Mouse (Mus musculus): ENCODE results near the gene Cdc37l1.

GRCm38 (mm10) chr19:29021754-29022345 lies 31.7 kb downstream of the Cdc37l1 start:
- no peak for TF ChIP-seq POLR2A (IDR thresholded peaks at IDR 0.05; ENCODE audit: insufficient read length, low read depth)
- TF ChIP-seq TCF12 (IDR thresholded peaks at IDR 0.05; ENCODE audit: insufficient read depth, poor library complexity, severe bottlenecking): no peak
- TF ChIP-seq CEBPB (IDR thresholded peaks at IDR 0.05; ENCODE audit: insufficient read depth, poor library complexity, severe bottlenecking): no peak
- no peak for TF ChIP-seq MYOG (IDR thresholded peaks at IDR 0.05; ENCODE audit: control insufficient read depth in 1 of 3, insufficient read depth in 1 of 3, insufficient read length in 2 of 3, low read depth in 2 of 3)
- TF ChIP-seq MAX (IDR thresholded peaks at IDR 0.05; ENCODE audit: low read depth): no peak
- no peak for TF ChIP-seq E2F4 (IDR thresholded peaks at IDR 0.05; ENCODE audit: insufficient read depth)

All from myocyte (in vitro differentiated cells).